Mouse (Mus musculus) liver, embryonic 14.5 days (tissue): Measurements from ENCODE around the gene Pcdh15.

Experiments used
- CTCF ChIP-seq: IDR thresholded peaks from 2 replicates; pipeline ENCODE4 v1.5.1; 2016; ENCODE audit warnings: antibody characterized with exemption, low read depth, control low read depth
- EP300 ChIP-seq: IDR thresholded peaks from 2 replicates; pipeline ENCODE4 v1.6.1; 2016; ENCODE audit warnings: antibody characterized with exemption, low read depth

- no peak for TF ChIP-seq CTCF
- TF ChIP-seq EP300, result no peak
Measured at GRCm38 (mm10) chr10:74305439-74306158, 1206.5 kb downstream of the Pcdh15 start.
